Mouse (Mus musculus) liver, embryonic 12.5 days (tissue): ENCODE results near the gene Gm21425. TPM values are rescaled to one million over a fixed set of nuclear protein-coding genes. Genes with fewer than 3 reads are reported as not detected.
"Not testable (repeated sequence)": the region's sequence is repeated elsewhere in the genome, so short reads cannot be mapped to it uniquely, and the experiment has no call there.

Experiments used
- ATAC-seq: fragments of 200-750 bp; cut with Nextera tagmentation; 2 replicates; pipeline ENCODE4 v1.8.0; 2017; ENCODE audit warnings: moderate number of reproducible peaks, mild to moderate bottlenecking, moderate library complexity
- H3K27ac ChIP-seq: fragments of 300-500 bp; sonication (generic); 2 replicates; pipeline ENCODE4 v1.5.1; 2016; ENCODE audit warnings: mild to moderate bottlenecking
- H3K27me3 ChIP-seq: fragments of 300-500 bp; sonication (generic); replicated peaks from 2 replicates; pipeline ENCODE4 v1.6.1; 2016; ENCODE audit warnings: mild to moderate bottlenecking, moderate library complexity
- H3K36me3 ChIP-seq: fragments of 300-500 bp; sonication (generic); 2 replicates; pipeline ENCODE4 v1.6.1; 2016; ENCODE audit warnings: mild to moderate bottlenecking, moderate library complexity
- H3K4me1 ChIP-seq: fragments of 300-500 bp; sonication (generic); 2 replicates; pipeline ENCODE4 v1.6.1; 2016
- H3K4me2 ChIP-seq: fragments of 300-500 bp; sonication (generic); 2 replicates; pipeline ENCODE4 v1.6.1; 2016; ENCODE audit warnings: mild to moderate bottlenecking, moderate library complexity
- H3K4me3 ChIP-seq: fragments of 300-500 bp; sonication (generic); 2 replicates; pipeline ENCODE4 v1.5.1; 2016; ENCODE audit warnings: mild to moderate bottlenecking, moderate library complexity
- H3K9ac ChIP-seq: fragments of 300-500 bp; sonication (generic); 2 replicates; pipeline ENCODE4 v1.6.1; 2016; ENCODE audit warnings: mild to moderate bottlenecking, moderate library complexity
- H3K9me3 ChIP-seq: fragments of 300-500 bp; sonication (generic); replicated peaks from 2 replicates; pipeline ENCODE4 v1.6.1; 2016; ENCODE audit warnings: mild to moderate bottlenecking, moderate library complexity
- WGBS: fragments of 180-500 bp; shearing (Covaris S2); methylation state at CpG from one replicate; pipeline ENCODE4 v1.1.7; 2016; ENCODE audit not compliant: insufficient replicate concordance; 5-methylcytosine and 5-hydroxymethylcytosine counted together
- polyA plus RNA-seq: library from polyadenylated mRNA; unstranded; fragments of >200 nt; fragmentation: Nextera tagmentation; extraction: Ambion mirVana; gene quantifications from 2 replicates; pipeline ENCODE4 v1.2.1, GENCODE M21; 2016

Gm21425 gene
- not detected in 2 replicates for polyA plus RNA-seq

DNA sequence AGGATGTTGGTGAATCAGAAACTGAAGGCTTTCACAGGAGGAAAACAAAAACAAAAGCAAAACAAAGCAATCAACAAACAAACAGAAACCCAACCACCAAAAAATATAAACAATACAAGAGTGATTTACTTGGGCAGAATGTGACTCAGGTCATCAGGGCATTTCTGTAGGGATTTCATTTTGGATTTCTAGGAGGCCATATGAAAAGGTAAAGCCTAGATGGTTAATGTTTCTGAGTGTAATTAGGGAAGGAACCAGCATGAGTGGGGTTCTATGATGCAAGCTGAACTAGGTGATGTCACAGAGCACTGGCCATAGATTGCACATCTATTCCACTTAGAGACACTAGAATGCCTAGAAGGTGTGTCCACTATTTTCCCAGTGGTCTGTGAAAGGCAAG, at the start of gene Gm21425:
Gene Gm21425, plus strand, starts transcription at position 301 of the 400 bp plus-strand sequence.
- H3K27ac ChIP-seq, ATAC-seq, H3K27me3 ChIP-seq, H3K4me3 ChIP-seq, H3K9me3 ChIP-seq, H3K4me2 ChIP-seq, H3K4me1 ChIP-seq, H3K9ac ChIP-seq, H3K36me3 ChIP-seq: not testable (repeated sequence)

DNA sequence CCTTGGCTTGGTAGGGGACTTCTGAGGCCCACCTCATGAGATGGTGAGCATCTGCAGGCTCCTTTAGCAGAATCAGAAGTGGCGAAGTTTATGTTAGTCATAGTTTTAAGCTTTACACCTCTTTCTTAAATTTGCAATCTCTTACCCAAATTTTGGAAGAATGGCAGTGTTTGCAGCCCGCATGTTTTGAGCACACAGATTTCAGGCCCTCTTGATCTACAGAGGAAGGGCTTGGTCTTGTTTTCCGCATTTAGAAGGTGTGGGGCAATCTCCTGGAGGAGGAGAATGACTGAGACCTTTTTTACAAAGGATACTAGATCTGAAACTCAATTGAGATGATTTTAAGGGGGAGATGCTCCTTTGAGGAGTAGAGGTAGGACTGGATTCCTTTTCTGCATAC, 28.4 kb upstream of the Gm21425 start, which contains the start of gene Gm21891:
Gene Gm21891, minus strand, starts transcription at position 101 of the 400 bp plus-strand sequence.
- H3K27ac ChIP-seq, H3K4me2 ChIP-seq, H3K36me3 ChIP-seq, H3K9ac ChIP-seq, ATAC-seq, H3K27me3 ChIP-seq, H3K9me3 ChIP-seq, H3K4me3 ChIP-seq, H3K4me1 ChIP-seq: not testable (repeated sequence)
- no CpG with 5 or more reads among the region's 3 CpGs for WGBS

Other genes with a start within 250 kb of the Gm21425 start
- not detected in 2 replicates for gene Gm20807, start 119.1 kb upstream of the Gm21425 start, polyA plus RNA-seq
- gene Gm21891, start 28.5 kb upstream of the Gm21425 start, polyA plus RNA-seq = not detected in 2 replicates
- gene Gm21828, start 62.0 kb downstream of the Gm21425 start, polyA plus RNA-seq = not detected in 2 replicates
- not detected in 2 replicates for gene Gm21440, start 90.4 kb downstream of the Gm21425 start, polyA plus RNA-seq
- not detected in 2 replicates for gene Gm21454, start 90.5 kb downstream of the Gm21425 start, polyA plus RNA-seq
- gene Gm21725, start 187.1 kb downstream of the Gm21425 start, polyA plus RNA-seq = not detected in 2 replicates